Mouse (Mus musculus): ENCODE data around the gene Tmem30c.

GRCm38 (mm10) chr16:57251589-57252421 is 40.9 kb downstream of the Tmem30c start:
- TF ChIP-seq POLR2A (IDR thresholded peaks at IDR 0.05; ENCODE audit: insufficient read depth, low read length) (no peak), CTCF (IDR thresholded peaks at IDR 0.05; ENCODE audit: low read depth, low read length) (no peak)

Data from ES-Bruce4 (cell line).